ENCODE assay signal across 17 mouse cellular contexts in the genomic region with DNA sequence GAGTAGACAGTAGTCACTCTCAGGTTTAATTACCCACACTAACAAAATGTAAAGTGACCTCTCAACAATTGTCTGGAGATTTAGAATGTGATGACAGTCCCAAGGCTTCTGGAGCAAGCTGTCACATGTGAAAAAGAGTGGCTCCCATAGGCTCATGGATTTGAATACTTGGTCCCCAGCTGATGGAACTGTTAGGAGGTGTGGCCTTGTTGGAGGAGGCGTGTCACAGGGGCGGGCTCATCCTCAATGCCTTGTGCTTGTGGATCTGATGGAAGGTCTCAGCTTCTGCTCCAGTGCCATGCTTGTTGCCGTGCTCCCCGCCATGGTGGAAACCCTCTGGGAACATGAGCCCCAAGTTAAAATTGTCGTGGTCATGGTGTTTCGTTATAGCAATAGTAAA. TPM values are rescaled to one million over a fixed set of nuclear protein-coding genes. Genes with fewer than 3 reads are reported as not detected.
DNase-seq lines count a peak whose midpoint lies in the region; ATAC-seq and TF ChIP-seq lines count a peak whose summit lies in the region.
"Had no signal": no experiment of that assay in that cellular context is flagged by ENCODE, and none has a peak within 500 bp of the region (broad histone marks: within the 10 kb centered on the region; RNA-seq: fewer than 3 reads in every experiment).

No protein-coding gene starts in this region.

- no peaks in the 10 kb centered on the region for H3K27me3 ChIP-seq in CH12.LX (replicated peaks)
- H3K27me3 ChIP-seq: Patski had no signal

- no peaks in the 10 kb centered on the region for H3K4me1 ChIP-seq in CH12.LX (ENCODE audit: control insufficient read depth in 1 of 2, insufficient read depth in 2 of 2)

- no peak overlapping the region for H3K4me2 ChIP-seq in CH12.LX (ENCODE audit: insufficient read depth, low read depth, poor library complexity, severe bottlenecking)

- DNase-seq in CH12.LX (ENCODE audit: extremely low read depth) (peak; percentile 11), ES-CJ7 (ENCODE audit: low read depth, low spot score) (peak; percentile 37), R1 (ENCODE audit: low read depth, low spot score) (peak; percentile 66), ZHBTc4 (ENCODE audit: low read depth, low spot score) (peak; percentile 65)
- no peak for DNase-seq in cerebellum, postnatal 10 days
- DNase-seq in thymus, postnatal 0 days (ENCODE audit: low spot score) = no peak
- DNase-seq: adrenal gland, adult 2 months; adrenal gland, adult 8-10 months; adrenal gland, postnatal 10 days; adrenal gland, postnatal 14 days; adrenal gland, postnatal 36 days; B cell, adult 2 months had no signal

- no peak for TF ChIP-seq RAD21 in CH12.LX (IDR thresholded peaks at IDR 0.05; ENCODE audit: low read depth, low read length)

- no peaks in the 10 kb centered on the region for H3K9me3 ChIP-seq in CH12.LX (replicated peaks; ENCODE audit: low read length)
- H3K9me3 ChIP-seq: G1E had no signal

- H3K9ac ChIP-seq in CH12.LX (ENCODE audit: insufficient read depth, low read depth) = no peak overlapping the region

- TF ChIP-seq CTCF in CH12.LX (conservative IDR thresholded peaks at IDR 0.05 in 1 of 2, IDR thresholded peaks at IDR 0.05 in 1 of 2; ENCODE audit: low read depth in 2 of 2, low read length in 2 of 2) = no peak

- no peak overlapping the region for H3K4me3 ChIP-seq in CH12.LX (replicated peaks in 1 of 3; ENCODE audit: low read depth in 2 of 3, low read length in 2 of 3, poor library complexity in 1 of 3)

- ATAC-seq in CD4-positive, CD25-positive, alpha-beta regulatory T cell, adult 4 months = no peak
- no peak for ATAC-seq in erythroid progenitor cell, adult 5-6 weeks (replicated peaks; ENCODE audit: low FRiP score, poor library complexity, severe bottlenecking)
- ATAC-seq: activated CD4-positive, CD25-positive, alpha-beta regulatory T cell, adult 4 months; Patski had no signal

- in situ Hi-C loops in CH12.LX (cut with MboI; ENCODE audit: low pct_ligation_motif_present, low pct_unique_long_range_greater_than_20kb, low sequenced_read_pairs) = no loop called here

- no peak overlapping the region for H3K27ac ChIP-seq in CH12.LX (ENCODE audit: insufficient read depth, low read depth)

- no peak for TF ChIP-seq POLR2A in CH12.LX (IDR thresholded peaks at IDR 0.05; ENCODE audit: low read depth, low read length)

- peaks cover 0 to 20% of the 10 kb centered on the region in 2 experiments for H3K36me3 ChIP-seq in CH12.LX (replicated peaks in 1 of 2; ENCODE audit: control insufficient read depth in 1 of 2, insufficient read depth in 1 of 2, low read length in 1 of 2)

- TF ChIP-seq EP300 in CH12.LX (IDR thresholded peaks at IDR 0.05; ENCODE audit: low read length) = no peak

- dilution Hi-C loops in CH12.LX (cut with MboI; ENCODE audit: extremely low pct_ligation_motif_present, extremely low pct_unique_long_range_greater_than_20kb, low sequenced_read_pairs) = no loop called here

- no peaks in the 10 kb centered on the region for H3K79me2 ChIP-seq in CH12.LX (replicated peaks; ENCODE audit: control insufficient read depth, extremely low read depth, insufficient read depth, poor library complexity, severe bottlenecking)

TF ChIP-seq in CH12.LX, 34 proteins besides CTCF, POLR2A, EP300 and RAD21:
- TF ChIP-seq NELFE (IDR thresholded peaks at IDR 0.05; ENCODE audit: low read depth, low read length) (no peak), HCFC1 (IDR thresholded peaks at IDR 0.05; ENCODE audit: low read depth, low read length) (no peak), ZC3H11A (IDR thresholded peaks at IDR 0.05; ENCODE audit: low read depth, low read length) (no peak), MXI1 (IDR thresholded peaks at IDR 0.05; ENCODE audit: low read depth, low read length) (no peak), CHD2 (IDR thresholded peaks at IDR 0.05; ENCODE audit: low read length) (no peak)

RNA-seq across cellular contexts. Expression of gene Has3, which starts 41.1 kb away (rescaled TPM):
- total RNA-seq in CH12.LX (2012; rRNA removed) (3.7 and 4.7 TPM in 2 replicates), CH12.LX (2014; rRNA removed) (0.07 TPM in 1 of 2 replicates, not detected in the other)
- 0.29 and 0.31 TPM in 2 replicates for polyA plus RNA-seq in CH12.LX (2012; ENCODE audit: insufficient read length, low read depth)
- polyA plus RNA-seq in thymus, postnatal 0 days (2015; fragmentation: Nextera tagmentation; extraction: Ambion mirVana) = 0.26 and 0.56 TPM in 2 replicates
- polyA plus RNA-seq in CD4-positive, CD25-positive, alpha-beta regulatory T cell, adult 4 months (2017; shearing (Covaris generic)) = under 1 TPM; 0.10 to 0.13 TPM
- total RNA-seq in erythroid progenitor cell, adult 5-6 weeks (2015; ENCODE audit: low replicate concordance) = not detected in 2 replicates
- total RNA-seq in erythroid progenitor cell, adult 5-6 weeks (2017; ENCODE audit: low replicate concordance) = 0.51 TPM in 1 of 2 replicates, not detected in the other
- polyA plus RNA-seq: G1E had no signal

Comparison
In these comparisons a context has a peak if more than half of its experiments do, and no peak if none do; other contexts are left out.
1. DNase-seq: peak in CH12.LX (single experiment), ES-CJ7 (single experiment), R1 (single experiment) and ZHBTc4 (single experiment); none in cerebellum, postnatal 10 days (0 of 2) and thymus, postnatal 0 days (single experiment).